Mouse (Mus musculus) embryo, embryonic 10 days (tissue): ENCODE measurements around the gene Tas2r120.
A peak's percentile ranks its signal among the peaks of the same experiment; 100 is the strongest.
"Not testable (repeated sequence)": the region's sequence is repeated elsewhere in the genome, so short reads cannot be mapped to it uniquely, and the experiment has no call there.

Source experiments
- DNase-seq: peaks from one replicate; pipeline ENCODE4 v3.0.0-alpha.2; 2015; ENCODE audit warnings: low spot score

Tas2r120 gene

DNA sequence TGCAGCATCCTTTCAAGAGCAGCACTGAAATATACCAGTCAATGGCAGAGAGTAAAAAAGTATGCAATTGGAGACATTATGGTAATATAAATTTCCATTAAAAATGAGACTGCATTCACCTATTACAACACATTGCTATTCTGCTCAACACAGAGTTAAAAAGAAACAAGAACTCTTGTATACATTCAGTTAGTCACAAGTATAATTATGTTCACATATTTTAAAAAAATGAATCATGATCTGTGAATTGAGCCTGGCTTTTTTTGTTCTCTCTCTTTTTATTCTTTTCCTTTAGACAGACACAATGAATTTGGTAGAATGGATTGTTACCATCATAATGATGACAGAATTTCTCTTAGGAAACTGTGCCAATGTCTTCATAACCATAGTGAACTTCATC, at the start of gene Tas2r120:
TSS of gene Tas2r120 (plus strand) at position 301 of the 400 bp plus-strand sequence.
- no peak for DNase-seq

DNA sequence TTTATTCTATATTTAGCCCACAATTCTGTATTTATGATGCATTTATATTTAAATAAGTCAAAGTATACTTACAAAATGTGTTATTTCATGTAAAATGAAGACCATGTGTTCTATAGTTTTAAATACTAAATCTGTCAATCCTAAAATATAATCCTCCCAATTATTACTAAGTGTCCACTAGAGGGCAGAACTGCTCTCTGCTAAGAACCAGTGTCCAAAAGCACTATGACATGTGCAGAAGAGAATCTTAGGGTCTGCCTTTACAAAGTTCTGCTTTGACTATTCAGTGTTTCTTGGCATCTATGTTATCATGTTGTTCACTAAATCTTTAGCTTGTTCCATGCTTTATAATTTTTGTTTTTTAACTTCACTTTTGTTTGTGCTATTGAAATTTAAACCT, 7.4 kb upstream of the Tas2r120 start:
- DNase-seq: peak; percentile 62

DNA sequence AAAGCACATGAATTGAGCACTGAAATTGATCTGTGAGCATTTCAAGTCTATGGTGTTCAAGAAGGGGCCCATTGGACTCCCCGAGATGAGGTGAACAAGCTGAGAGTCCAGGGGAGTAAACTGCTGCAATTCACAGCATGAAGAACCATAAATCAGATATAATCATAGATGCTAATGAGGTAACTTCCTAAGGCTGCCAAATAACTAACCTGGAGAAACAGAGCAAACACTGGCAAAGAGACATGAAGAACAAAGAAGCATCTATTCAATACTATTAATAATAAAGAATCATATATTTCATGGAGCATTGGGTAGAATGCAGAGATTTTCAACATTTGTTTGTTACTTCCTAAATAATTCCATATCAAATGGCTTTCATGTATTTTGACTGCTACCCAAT, 5.3 kb upstream of the Tas2r120 start, which contains the start of gene A630073D07Rik:
TSS of gene A630073D07Rik (minus strand) at position 101 of the 400 bp plus-strand sequence.
- DNase-seq: no peak

DNA sequence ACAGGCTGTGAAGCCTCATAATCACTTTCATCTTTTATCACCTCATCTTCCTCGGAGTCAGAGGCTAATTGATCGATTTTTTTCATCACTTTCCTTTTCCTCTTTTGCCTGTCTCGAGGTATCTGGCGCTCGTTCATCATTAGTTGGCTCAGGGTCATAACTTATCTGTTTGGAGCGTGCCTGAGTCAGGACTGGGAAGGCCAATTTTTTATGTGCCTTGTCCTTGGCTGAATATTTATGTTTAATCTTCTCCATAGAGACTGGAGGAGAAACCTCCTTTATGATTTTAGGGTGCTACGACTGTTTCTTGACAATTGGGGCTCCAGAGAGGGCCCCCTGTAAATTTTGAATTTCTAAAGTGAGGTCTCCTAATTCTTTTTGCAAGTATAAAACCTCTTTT, 34.8 kb downstream of the Tas2r120 start:
- DNase-seq: not testable (repeated sequence)

DNA sequence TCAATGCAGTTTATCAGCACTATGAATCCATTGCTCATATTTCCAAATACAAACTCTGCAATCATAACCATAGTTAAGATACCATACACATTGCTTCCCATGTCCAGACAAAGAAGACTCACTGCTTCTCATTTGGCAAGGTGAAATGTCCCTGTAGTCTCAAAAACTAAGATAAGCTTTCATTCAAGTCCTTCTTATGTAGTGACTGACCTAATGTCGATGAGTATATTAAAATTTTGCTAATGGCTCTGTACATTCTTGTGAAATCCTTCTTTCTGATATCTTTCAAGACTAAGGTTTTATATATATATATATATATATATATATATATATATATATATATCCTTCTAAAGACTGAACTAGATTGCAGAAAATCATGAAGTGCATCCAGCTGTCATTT, 44.2 kb downstream of the Tas2r120 start, which contains the start of gene Tas2r121:
TSS of gene Tas2r121 (minus strand) at position 101 of the 400 bp plus-strand sequence.
- no peak for DNase-seq
